Mouse (Mus musculus) ES-Bruce4 (cell line): ENCODE results near the gene Cdh12. TPM values are rescaled to one million over a fixed set of nuclear protein-coding genes. Genes with fewer than 3 reads are reported as not detected.
"Not testable (repeated sequence)": the region's sequence is repeated elsewhere in the genome, so short reads cannot be mapped to it uniquely, and the experiment has no call there.

ENCODE experiments used
- H3K27ac ChIP-seq: 2 replicates; pipeline ENCODE4 v1.5.1; 2012; ENCODE audit warnings: low read length, inconsistent platforms; ENCODE audit not compliant: insufficient read depth
- H3K27me3 ChIP-seq: 2 replicates; pipeline ENCODE4 v1.6.1; 2012; ENCODE audit warnings: mild to moderate bottlenecking, low read length, inconsistent platforms; ENCODE audit not compliant: control insufficient read depth, poor library complexity, insufficient read depth, severe bottlenecking
- H3K36me3 ChIP-seq: 2 replicates; pipeline ENCODE4 v1.6.1; 2012; ENCODE audit warnings: inconsistent platforms, mild to moderate bottlenecking, low read length, moderate library complexity; ENCODE audit not compliant: control insufficient read depth, poor library complexity, insufficient read depth, severe bottlenecking
- H3K4me1 ChIP-seq: one replicate; pipeline ENCODE4 v1.8.1; 2011; ENCODE audit warnings: low read length; ENCODE audit not compliant: control insufficient read depth, insufficient read depth
- H3K4me3 ChIP-seq: 2 replicates; pipeline ENCODE4 v1.5.1; 2011; ENCODE audit warnings: low read depth, mild to moderate bottlenecking, low read length
- H3K9ac ChIP-seq: 2 replicates; pipeline ENCODE4 v1.6.1; 2012; ENCODE audit warnings: low read depth, mild to moderate bottlenecking, inconsistent platforms; ENCODE audit not compliant: poor library complexity, severe bottlenecking
- H3K9me3 ChIP-seq: replicated peaks from 2 replicates; pipeline ENCODE4 v1.6.1; 2012; ENCODE audit warnings: mild to moderate bottlenecking, low read length, inconsistent platforms; ENCODE audit not compliant: control insufficient read depth, poor library complexity, insufficient read depth, severe bottlenecking
- CTCF ChIP-seq: IDR thresholded peaks from one replicate; pipeline ENCODE4 v1.8.1; 2011; ENCODE audit warnings: low read depth, low read length
- EP300 ChIP-seq: IDR thresholded peaks from 2 replicates; pipeline ENCODE4 v1.6.1; 2011; ENCODE audit warnings: low read depth, low read length; ENCODE audit not compliant: insufficient read depth
- POLR2A ChIP-seq: IDR thresholded peaks from one replicate; pipeline ENCODE4 v1.8.1; 2011; ENCODE audit warnings: low read length; ENCODE audit not compliant: insufficient read depth
- polyA plus RNA-seq: library from polyadenylated mRNA; stranded (reverse); fragments of >200 nt; gene quantifications from 2 replicates; pipeline ENCODE4 v1.2.4, GENCODE M21; 2011; ENCODE audit warnings: low read depth; ENCODE audit not compliant: missing spikeins, insufficient read depth, insufficient read length

The Cdh12 gene
- polyA plus RNA-seq, 1 experiment, result not detected

DNA sequence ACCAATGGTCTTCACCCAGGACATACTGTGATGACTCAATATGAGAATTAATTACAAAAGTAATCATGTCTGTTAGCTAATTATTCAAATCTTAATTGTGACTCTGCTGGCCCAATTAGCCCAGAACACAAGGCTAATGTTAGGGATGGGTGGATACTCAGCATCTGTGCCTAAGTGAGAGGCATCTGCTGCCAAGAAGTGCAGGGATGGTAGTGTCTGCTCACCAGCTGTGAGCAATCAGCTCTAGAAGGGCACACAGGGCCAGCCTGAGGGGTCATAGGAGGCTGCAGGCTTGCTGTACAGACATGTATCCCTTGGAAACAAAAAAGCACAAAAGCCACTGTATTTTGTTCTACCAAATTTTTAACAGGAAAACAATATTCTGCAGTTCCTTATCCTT is 681.6 kb downstream of the Cdh12 start:
- Histone ChIP-seq H3K27ac (no peak overlapping the region), H3K27me3 (no peaks in the 10 kb centered on the region), H3K4me3 (no peak overlapping the region), H3K9me3 (no peaks in the 10 kb centered on the region), H3K4me1 (no peaks in the 10 kb centered on the region), H3K9ac (no peak overlapping the region), H3K36me3 (no peaks in the 10 kb centered on the region)
- TF ChIP-seq POLR2A (no peak), CTCF (no peak), EP300 (no peak)

DNA sequence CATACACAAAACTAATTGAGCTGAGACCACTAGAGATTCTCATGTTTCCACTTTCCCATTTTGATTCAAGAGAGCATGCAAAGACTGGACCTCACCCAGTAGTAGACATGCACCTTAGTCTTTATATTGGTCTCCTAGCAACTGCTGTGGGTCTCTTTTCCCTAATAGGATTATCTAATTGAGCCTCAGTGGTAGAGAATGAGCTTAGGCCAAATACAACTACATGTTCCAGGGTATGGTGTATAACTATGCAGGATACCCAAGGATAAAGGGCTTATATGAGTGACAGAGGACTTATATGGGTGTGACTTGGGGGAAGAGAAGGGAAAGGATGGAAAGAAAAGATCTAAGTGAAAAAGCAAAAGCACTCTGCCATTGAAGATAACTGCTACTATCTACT is 683.9 kb downstream of the Cdh12 start:
- Histone ChIP-seq H3K9ac (no peak overlapping the region), H3K27me3 (no peaks in the 10 kb centered on the region), H3K4me1 (no peaks in the 10 kb centered on the region), H3K4me3 (no peak overlapping the region), H3K27ac (no peak overlapping the region), H3K36me3 (no peaks in the 10 kb centered on the region), H3K9me3 (no peaks in the 10 kb centered on the region)
- TF ChIP-seq EP300 (no peak), CTCF (no peak), POLR2A (no peak)

GRCm38 (mm10) chr15:21146896-21147295 is 697.8 kb downstream of the Cdh12 start:
- Histone ChIP-seq H3K27me3 (no peaks in the 10 kb centered on the region), H3K4me1 (no peaks in the 10 kb centered on the region), H3K9me3 (no peaks in the 10 kb centered on the region), H3K36me3 (no peaks in the 10 kb centered on the region), H3K27ac (no peak overlapping the region), H3K4me3 (no peak overlapping the region), H3K9ac (no peak overlapping the region)
- TF ChIP-seq POLR2A, result no peak
- TF ChIP-seq CTCF, result no peak
- no peak for TF ChIP-seq EP300

DNA sequence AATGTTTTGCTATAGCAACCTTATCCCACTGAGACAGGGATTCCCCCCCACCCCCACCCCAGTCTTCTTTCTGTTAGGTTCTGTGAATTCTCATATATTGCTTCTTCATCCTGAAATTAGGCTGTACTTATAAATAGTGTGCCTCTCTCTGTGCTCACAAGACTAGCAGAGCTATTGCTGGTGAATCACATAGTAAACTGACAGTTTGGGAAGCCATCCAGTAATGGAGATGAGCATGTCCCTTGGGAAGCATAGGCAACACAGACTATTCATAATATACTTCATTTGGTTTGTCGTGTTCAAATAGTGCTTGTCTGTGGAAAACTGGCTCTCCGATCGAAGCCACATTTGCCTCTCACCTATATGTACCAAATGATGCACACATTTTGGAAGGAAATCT is 704.5 kb downstream of the Cdh12 start:
- H3K9me3 ChIP-seq, result no peaks in the 10 kb centered on the region; the same call in 1 of the 2 replicates
- H3K9ac ChIP-seq, result no peak overlapping the region
- H3K36me3 ChIP-seq, result no peaks in the 10 kb centered on the region
- H3K4me1 ChIP-seq, result no peaks in the 10 kb centered on the region
- H3K4me3 ChIP-seq, result no peak overlapping the region
- TF ChIP-seq CTCF (no peak), POLR2A (no peak), EP300 (no peak)
- H3K27ac ChIP-seq, result no peak overlapping the region
- H3K27me3 ChIP-seq, result no peaks in the 10 kb centered on the region

- TF ChIP-seq POLR2A, result no peak
- TF ChIP-seq CTCF, result no peak
- no peak overlapping the region for H3K9ac ChIP-seq
- H3K27me3 ChIP-seq, result no peaks in the 10 kb centered on the region
- H3K36me3 ChIP-seq, result no peaks in the 10 kb centered on the region
- peaks cover 8% of the 10 kb centered on the region; the same call in 1 of the 2 replicates for H3K9me3 ChIP-seq
- H3K4me1 ChIP-seq, result no peaks in the 10 kb centered on the region
- H3K27ac ChIP-seq, result no peak overlapping the region
- no peak overlapping the region for H3K4me3 ChIP-seq
These were observed 730.7 kb downstream of the Cdh12 start for GRCm38 (mm10) chr15:21179727-21180126.

DNA sequence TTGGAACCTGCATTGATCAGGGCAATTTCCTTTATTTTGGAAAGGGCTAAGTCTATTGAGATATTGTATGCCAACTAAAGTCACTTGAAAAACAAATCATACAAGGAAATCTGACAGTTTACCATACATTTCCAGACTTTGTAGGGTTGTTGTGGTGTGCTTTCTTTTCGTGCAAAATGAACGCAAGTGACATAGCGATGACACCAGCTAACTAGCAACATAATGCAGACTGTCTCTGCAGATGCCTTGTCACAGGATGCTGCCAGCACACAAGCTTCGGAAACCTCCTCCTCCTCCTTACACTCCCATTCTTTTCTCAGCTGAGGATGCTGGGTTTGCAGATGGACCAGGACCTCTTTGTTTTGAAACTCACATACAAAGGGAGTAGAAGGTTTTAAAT is 731.1 kb downstream of the Cdh12 start:
- Histone ChIP-seq H3K36me3 (no peaks in the 10 kb centered on the region), H3K9ac (no peak overlapping the region), H3K27ac (no peak overlapping the region), H3K27me3 (no peaks in the 10 kb centered on the region), H3K4me3 (no peak overlapping the region), H3K4me1 (no peaks in the 10 kb centered on the region), H3K9me3 (peaks cover 8% of the 10 kb centered on the region; the same call in 1 of the 2 replicates)
- TF ChIP-seq POLR2A (no peak), CTCF (no peak), EP300 (no peak)

DNA sequence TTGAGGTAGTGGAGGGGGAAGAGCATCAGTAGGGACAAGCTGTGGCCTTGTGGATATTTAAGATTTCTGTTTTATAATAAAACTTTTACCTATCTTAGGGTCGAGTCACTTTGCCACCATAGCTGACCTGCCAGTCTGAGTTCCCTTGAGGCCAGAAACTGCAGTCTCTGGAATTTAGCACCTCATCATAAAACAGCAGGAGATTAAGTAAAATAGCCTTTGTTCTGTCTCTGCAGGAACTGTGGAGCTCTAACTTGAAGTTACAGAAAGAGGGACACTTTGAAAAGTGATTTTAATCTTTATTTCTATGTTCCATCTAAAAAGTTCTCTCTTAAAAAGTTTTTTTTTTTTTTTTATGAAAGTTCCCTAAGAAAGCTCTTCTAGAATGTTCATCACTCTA is 736.7 kb downstream of the Cdh12 start:
- Histone ChIP-seq H3K27ac (no peak overlapping the region), H3K9ac (no peak overlapping the region), H3K4me3 (no peak overlapping the region), H3K36me3 (no peaks in the 10 kb centered on the region), H3K27me3 (no peaks in the 10 kb centered on the region), H3K9me3 (no peaks in the 10 kb centered on the region), H3K4me1 (no peaks in the 10 kb centered on the region)
- TF ChIP-seq POLR2A (no peak), CTCF (no peak), EP300 (no peak)

DNA sequence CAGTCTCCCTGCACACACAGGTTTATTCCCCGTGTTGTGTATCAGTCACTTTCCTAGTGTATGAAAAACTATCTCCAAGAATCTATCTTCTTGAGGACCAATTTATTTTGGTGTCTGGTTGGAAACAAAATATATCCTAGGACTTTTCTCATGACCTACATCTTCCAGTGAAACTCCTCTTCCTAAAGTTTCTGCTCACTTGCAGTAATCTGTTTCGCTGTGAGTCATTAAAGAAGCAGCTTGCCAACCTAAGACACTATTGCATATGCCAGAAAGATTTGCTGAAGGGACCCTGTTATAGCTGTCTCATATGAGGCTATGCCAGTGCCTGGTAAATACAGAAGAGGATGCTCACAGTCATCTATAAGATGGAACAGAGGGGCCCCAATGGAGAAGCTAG is 761.0 kb downstream of the Cdh12 start:
- not testable (repeated sequence) for H3K9ac ChIP-seq, H3K36me3 ChIP-seq, H3K4me1 ChIP-seq, H3K4me3 ChIP-seq, H3K27me3 ChIP-seq, H3K27ac ChIP-seq, H3K9me3 ChIP-seq
